Mouse (Mus musculus) C2C12 (cell line): ENCODE measurements around the gene Rhobtb1.

ENCODE experiments used
- CEBPB ChIP-seq: IDR thresholded peaks from one replicate; pipeline ENCODE4 v1.6.1; 2011; ENCODE audit warnings: low read depth, mild to moderate bottlenecking, control low read depth, moderate library complexity
- CTCF ChIP-seq: IDR thresholded peaks from one replicate; pipeline ENCODE4 v1.5.1; 2011; ENCODE audit not compliant: control insufficient read depth, insufficient read depth, insufficient read length
- MAX ChIP-seq: IDR thresholded peaks from one replicate; pipeline ENCODE4 v1.6.1; 2011; ENCODE audit warnings: mild to moderate bottlenecking, control low read depth

DNA sequence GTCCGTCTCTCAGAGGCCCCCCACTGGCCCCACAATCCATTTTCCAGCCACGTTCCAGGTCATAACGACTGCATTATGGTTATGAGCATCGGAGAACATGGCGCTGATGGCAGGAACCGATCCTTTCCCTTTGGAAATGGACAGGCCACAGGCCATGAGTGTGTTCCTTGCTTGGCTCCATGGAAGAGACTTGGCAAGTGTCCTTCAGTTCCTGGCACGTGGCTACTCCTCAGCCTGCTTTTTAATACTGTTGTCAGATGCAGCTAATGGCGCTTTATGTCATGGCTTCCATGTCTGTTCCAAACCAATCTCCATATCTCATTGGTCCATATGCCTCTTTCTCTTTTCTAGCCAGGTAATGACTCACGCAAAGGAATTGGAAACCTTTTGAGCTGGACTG, 86.5 kb downstream of the Rhobtb1 start:
- TF ChIP-seq CTCF (no peak), CEBPB (no peak), MAX (no peak)
